Mouse (Mus musculus) forebrain, embryonic 11.5 days (tissue): ENCODE measurements around the gene Triml1. TPM values are rescaled to one million over a fixed set of nuclear protein-coding genes. Genes with fewer than 3 reads are reported as not detected.

ENCODE experiments used
- ATAC-seq: fragments of 200-750 bp; cut with Nextera tagmentation; replicated peaks from 2 replicates; pipeline ENCODE4 v1.8.0; 2017; ENCODE audit warnings: moderate TSS enrichment; ENCODE audit not compliant: low FRiP score
- DNase-seq: peaks from one replicate; pipeline ENCODE4 v3.0.0-alpha.2; 2017; ENCODE audit warnings: low spot score
- H3K27ac ChIP-seq: fragments of 300-500 bp; sonication (generic); 2 replicates; pipeline ENCODE4 v1.5.1; 2014; ENCODE audit warnings: low read depth, low read length
- H3K27me3 ChIP-seq: fragments of 300-500 bp; sonication (generic); 2 replicates; pipeline ENCODE4 v1.6.1; 2014; ENCODE audit warnings: mild to moderate bottlenecking, low read length, mixed read lengths; ENCODE audit not compliant: control insufficient read depth, insufficient read depth
- H3K36me3 ChIP-seq: fragments of 300-500 bp; sonication (generic); 2 replicates; pipeline ENCODE4 v1.6.1; 2014; ENCODE audit warnings: mild to moderate bottlenecking, low read length, moderate library complexity, mixed read lengths; ENCODE audit not compliant: control insufficient read depth, insufficient read depth
- H3K4me1 ChIP-seq: fragments of 300-500 bp; sonication (generic); replicated peaks from 2 replicates; pipeline ENCODE4 v1.6.1; 2014; ENCODE audit warnings: low read length, mixed read lengths; ENCODE audit not compliant: control insufficient read depth, insufficient read depth
- H3K4me2 ChIP-seq: fragments of 300-500 bp; sonication (generic); 2 replicates; pipeline ENCODE4 v1.6.1; 2014; ENCODE audit warnings: low read depth, mild to moderate bottlenecking, low read length, moderate library complexity, mixed read lengths; ENCODE audit not compliant: severe bottlenecking
- H3K4me3 ChIP-seq: fragments of 300-500 bp; sonication (generic); 2 replicates; pipeline ENCODE4 v1.5.1; 2014; ENCODE audit warnings: low read depth, low read length
- H3K9ac ChIP-seq: fragments of 300-500 bp; sonication (generic); 2 replicates; pipeline ENCODE4 v1.6.1; 2014; ENCODE audit warnings: low read length
- H3K9me3 ChIP-seq: fragments of 300-500 bp; sonication (generic); 2 replicates; pipeline ENCODE4 v1.6.1; 2016; ENCODE audit warnings: low read length, mixed read lengths; ENCODE audit not compliant: control insufficient read depth
- WGBS: fragments of 180-500 bp; shearing (Covaris S2); extraction: QIAGEN DNeasy Blood & Tissue Kit; methylation state at CpG from one replicate; pipeline ENCODE4 v1.1.7; 2014; 5-methylcytosine and 5-hydroxymethylcytosine counted together
- polyA plus RNA-seq: library from polyadenylated mRNA; unstranded; fragments of >200 nt; fragmentation: Nextera tagmentation; extraction: Ambion mirVana; gene quantifications from 2 replicates; pipeline ENCODE4 v1.2.1, GENCODE M21; 2014

Triml1 gene
- not detected in 2 replicates for polyA plus RNA-seq

GRCm38 (mm10) chr8:43141386-43141785, at the start of gene Triml1:
TSS of gene Triml1 (minus strand) at chr8:43141486.
- no peak for DNase-seq
- 86% methylated on average over 2 of the region's 2 CpGs for WGBS
- no peaks in the 10 kb centered on the region for H3K4me1 ChIP-seq
- no peak within 1 kb of the TSS for H3K4me2 ChIP-seq
- H3K4me3 ChIP-seq: no peak within 1 kb of the TSS
- H3K9me3 ChIP-seq: no peaks in the 10 kb centered on the region
- no peaks in the 10 kb centered on the region for H3K27me3 ChIP-seq
- H3K36me3 ChIP-seq: no peaks in the 10 kb centered on the region
- H3K27ac ChIP-seq: no peak within 1 kb of the TSS
- ATAC-seq: no peak
- no peak within 1 kb of the TSS for H3K9ac ChIP-seq

GRCm38 (mm10) chr8:43182281-43182680, 41.0 kb upstream of the Triml1 start:
- DNase-seq (no peak), ATAC-seq (no peak)
- Histone ChIP-seq H3K4me3 (no peak overlapping the region), H3K9me3 (no peaks in the 10 kb centered on the region), H3K4me1 (no peaks in the 10 kb centered on the region), H3K36me3 (no peaks in the 10 kb centered on the region), H3K9ac (no peak overlapping the region), H3K27ac (no peak overlapping the region), H3K4me2 (no peak overlapping the region), H3K27me3 (no peaks in the 10 kb centered on the region)
- WGBS: 89% methylated on average over 2 of the region's 2 CpGs

- Histone ChIP-seq H3K4me3 (no peak within 1 kb of the TSS), H3K4me1 (no peaks in the 10 kb centered on the region), H3K27ac (no peak within 1 kb of the TSS), H3K27me3 (no peaks in the 10 kb centered on the region), H3K4me2 (no peak within 1 kb of the TSS), H3K36me3 (no peaks in the 10 kb centered on the region), H3K9me3 (no peaks in the 10 kb centered on the region), H3K9ac (no peak within 1 kb of the TSS)
- WGBS: 95% methylated on average over 13 of the region's 13 CpGs
- ATAC-seq: no peak
- DNase-seq: no peak
These were observed 38.9 kb upstream of the Triml1 start, which contains the start of gene Triml2 for GRCm38 (mm10) chr8:43180054-43180690. TSS of gene Triml2 (plus strand) at chr8:43180541.

GRCm38 (mm10) chr8:43179189-43179588, 37.9 kb upstream of the Triml1 start:
- Histone ChIP-seq H3K4me2 (no peak overlapping the region), H3K4me1 (no peaks in the 10 kb centered on the region), H3K27me3 (no peaks in the 10 kb centered on the region), H3K4me3 (no peak overlapping the region), H3K9ac (no peak overlapping the region), H3K27ac (no peak overlapping the region), H3K36me3 (no peaks in the 10 kb centered on the region), H3K9me3 (no peaks in the 10 kb centered on the region)
- ATAC-seq (no peak), DNase-seq (no peak)
- WGBS: 43% methylated on average over 4 of the region's 4 CpGs

- WGBS: 56% methylated on average over 3 of the region's 3 CpGs
- ATAC-seq (no peak), DNase-seq (no peak)
- Histone ChIP-seq H3K27me3 (no peaks in the 10 kb centered on the region), H3K4me3 (no peak overlapping the region), H3K36me3 (no peaks in the 10 kb centered on the region), H3K9me3 (no peaks in the 10 kb centered on the region), H3K4me1 (no peaks in the 10 kb centered on the region), H3K4me2 (no peak overlapping the region), H3K27ac (no peak overlapping the region), H3K9ac (no peak overlapping the region)
These were observed 37.0 kb upstream of the Triml1 start for GRCm38 (mm10) chr8:43178263-43178662.

- no peak overlapping the region for H3K4me3 ChIP-seq
- no peaks in the 10 kb centered on the region for H3K27me3 ChIP-seq
- no peak overlapping the region for H3K9ac ChIP-seq
- H3K36me3 ChIP-seq: no peaks in the 10 kb centered on the region
- no peak overlapping the region for H3K4me2 ChIP-seq
- DNase-seq (no peak), ATAC-seq (no peak)
- no peaks in the 10 kb centered on the region for H3K9me3 ChIP-seq
- no peak overlapping the region for H3K27ac ChIP-seq
- no peaks in the 10 kb centered on the region for H3K4me1 ChIP-seq
- 89% methylated on average over 6 of the region's 6 CpGs for WGBS
These were observed 35.6 kb upstream of the Triml1 start for GRCm38 (mm10) chr8:43176766-43177486.

GRCm38 (mm10) chr8:43169249-43169755, 28.0 kb upstream of the Triml1 start:
- no peak for ATAC-seq

GRCm38 (mm10) chr8:43168083-43168482, 26.8 kb upstream of the Triml1 start:
- ATAC-seq: no peak

More at GRCm38 (mm10) chr8:43169249-43169755, 28.0 kb upstream of the Triml1 start:
- no peaks in the 10 kb centered on the region for H3K27me3 ChIP-seq
- no peak overlapping the region for H3K4me3 ChIP-seq
- H3K4me2 ChIP-seq: no peak overlapping the region
- H3K27ac ChIP-seq: no peak overlapping the region
- no peaks in the 10 kb centered on the region for H3K36me3 ChIP-seq
- no peak for DNase-seq
- H3K4me1 ChIP-seq: no peaks in the 10 kb centered on the region
- no peak overlapping the region for H3K9ac ChIP-seq
- 92% methylated on average over 6 of the region's 6 CpGs for WGBS
- H3K9me3 ChIP-seq: no peaks in the 10 kb centered on the region

More at GRCm38 (mm10) chr8:43168083-43168482, 26.8 kb upstream of the Triml1 start:
- Histone ChIP-seq H3K9ac (no peak overlapping the region), H3K9me3 (no peaks in the 10 kb centered on the region), H3K27ac (no peak overlapping the region), H3K4me1 (no peaks in the 10 kb centered on the region), H3K4me2 (no peak overlapping the region), H3K27me3 (no peaks in the 10 kb centered on the region), H3K36me3 (no peaks in the 10 kb centered on the region), H3K4me3 (no peak overlapping the region)
- 94% methylated on average over 4 of the region's 4 CpGs for WGBS
- DNase-seq: no peak
